Mouse (Mus musculus) heart, embryonic 13.5 days (tissue): Measurements from ENCODE around the gene Fgf2. TPM values are rescaled to one million over a fixed set of nuclear protein-coding genes. Genes with fewer than 3 reads are reported as not detected.

ENCODE experiments used
- ATAC-seq: fragments of 200-750 bp; cut with Nextera tagmentation; 2 replicates; pipeline ENCODE4 v1.8.0; 2017; ENCODE audit warnings: moderate TSS enrichment; ENCODE audit not compliant: insufficient number of reproducible peaks, low FRiP score, low TSS enrichment; ENCODE audit errors: extremely low read depth
- H3K27ac ChIP-seq: fragments of 300-500 bp; sonication (generic); replicated peaks from 2 replicates; pipeline ENCODE4 v1.5.1; 2015; ENCODE audit warnings: moderate library complexity, mild to moderate bottlenecking, inconsistent platforms
- H3K27me3 ChIP-seq: fragments of 300-500 bp; sonication (generic); replicated peaks from 2 replicates; pipeline ENCODE4 v1.6.1; 2015; ENCODE audit warnings: mild to moderate bottlenecking, inconsistent platforms
- H3K36me3 ChIP-seq: fragments of 300-500 bp; sonication (generic); 2 replicates; pipeline ENCODE4 v1.6.1; 2015; ENCODE audit warnings: mild to moderate bottlenecking, inconsistent platforms
- H3K4me1 ChIP-seq: fragments of 300-500 bp; sonication (generic); 2 replicates; pipeline ENCODE4 v1.6.1; 2015; ENCODE audit warnings: inconsistent platforms
- H3K4me2 ChIP-seq: fragments of 300-500 bp; sonication (generic); 2 replicates; pipeline ENCODE4 v1.6.1; 2015; ENCODE audit warnings: inconsistent platforms, mild to moderate bottlenecking, moderate library complexity
- H3K4me3 ChIP-seq: fragments of 300-500 bp; sonication (generic); 2 replicates; pipeline ENCODE4 v1.5.1; 2015; ENCODE audit warnings: moderate library complexity, mild to moderate bottlenecking, inconsistent platforms
- H3K9ac ChIP-seq: fragments of 300-500 bp; sonication (generic); 2 replicates; pipeline ENCODE4 v1.6.1; 2015; ENCODE audit warnings: inconsistent platforms, mild to moderate bottlenecking, moderate library complexity
- H3K9me3 ChIP-seq: fragments of 300-500 bp; sonication (generic); 2 replicates; pipeline ENCODE4 v1.6.1; 2016; ENCODE audit warnings: inconsistent platforms
- WGBS: fragments of 180-500 bp; shearing (Covaris S2); methylation state at CpG from one replicate; pipeline ENCODE4 v1.1.7; 2015; ENCODE audit warnings: mixed read lengths; 5-methylcytosine and 5-hydroxymethylcytosine counted together
- polyA plus RNA-seq: library from polyadenylated mRNA; unstranded; fragments of >200 nt; fragmentation: Nextera tagmentation; extraction: Ambion mirVana; gene quantifications from 2 replicates; pipeline ENCODE4 v1.2.1, GENCODE M21; 2015

Gene Fgf2
- polyA plus RNA-seq, 1 experiment from 2014 or later = 0.94 TPM

DNA sequence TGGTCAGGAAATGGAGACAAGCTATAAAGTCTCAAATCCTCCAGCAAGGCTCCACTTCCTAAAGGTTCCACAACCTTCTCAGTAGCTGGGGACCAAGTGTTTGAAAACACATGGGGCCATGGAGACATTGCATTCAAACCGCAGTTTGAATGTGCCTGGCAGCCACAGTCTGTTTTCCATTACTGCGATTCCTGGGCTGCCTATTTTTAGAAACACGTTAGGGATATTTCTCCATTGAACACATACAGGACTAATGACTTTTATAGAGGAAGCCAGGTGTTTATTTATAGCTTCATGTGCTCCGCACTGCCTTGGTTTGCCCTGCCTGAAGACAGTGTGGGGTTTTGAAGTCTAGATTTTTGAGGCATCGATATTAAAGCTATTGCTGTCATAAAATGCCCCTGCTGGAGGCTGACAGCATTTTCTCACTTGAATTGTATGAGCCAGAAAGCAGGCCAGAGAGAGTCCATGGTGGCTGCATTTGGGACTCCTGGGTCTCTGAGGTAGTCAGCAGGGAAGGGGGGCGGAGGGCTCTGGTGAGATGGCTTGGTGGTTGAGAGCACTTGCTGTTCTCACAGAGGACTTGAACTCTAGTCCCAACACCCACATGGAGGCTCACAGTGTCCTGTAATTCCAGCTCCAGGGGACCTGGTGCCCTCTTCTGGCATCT lies 35.1 kb downstream of the Fgf2 start:
- no peaks in the 10 kb centered on the region for H3K36me3 ChIP-seq
- no peak for ATAC-seq
- H3K4me3 ChIP-seq = no peak overlapping the region
- peaks cover 38% of the 10 kb centered on the region for H3K4me1 ChIP-seq
- H3K4me2 ChIP-seq = no peak overlapping the region
- 51% methylated on average over 6 of the region's 6 CpGs for WGBS
- peak overlapping the region; percentile 61 for H3K27ac ChIP-seq
- H3K9ac ChIP-seq = no peak overlapping the region
- H3K9me3 ChIP-seq = no peaks in the 10 kb centered on the region
- H3K27me3 ChIP-seq = no peaks in the 10 kb centered on the region

DNA sequence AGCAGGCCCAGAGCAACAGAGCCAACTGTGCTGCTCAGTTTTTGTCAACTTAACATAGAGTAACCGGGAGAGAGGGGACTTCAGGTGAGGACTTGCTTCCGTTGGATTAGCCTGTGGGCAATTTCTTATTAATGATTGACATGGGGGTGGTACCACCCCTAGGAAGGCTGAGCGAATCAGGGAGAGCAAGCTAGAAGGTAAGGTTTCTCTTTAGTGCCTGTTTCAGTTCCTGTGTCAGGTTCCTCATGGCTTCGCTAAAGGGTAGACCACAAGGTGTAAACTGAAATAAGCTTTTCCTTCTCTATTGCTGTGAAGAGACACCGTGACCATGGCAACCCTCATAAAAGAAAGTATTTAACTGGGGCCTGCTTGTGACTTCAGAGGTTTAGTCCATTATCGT lies 39.2 kb downstream of the Fgf2 start:
- WGBS = 91% methylated on average over 6 of the region's 6 CpGs
- no peak for ATAC-seq

DNA sequence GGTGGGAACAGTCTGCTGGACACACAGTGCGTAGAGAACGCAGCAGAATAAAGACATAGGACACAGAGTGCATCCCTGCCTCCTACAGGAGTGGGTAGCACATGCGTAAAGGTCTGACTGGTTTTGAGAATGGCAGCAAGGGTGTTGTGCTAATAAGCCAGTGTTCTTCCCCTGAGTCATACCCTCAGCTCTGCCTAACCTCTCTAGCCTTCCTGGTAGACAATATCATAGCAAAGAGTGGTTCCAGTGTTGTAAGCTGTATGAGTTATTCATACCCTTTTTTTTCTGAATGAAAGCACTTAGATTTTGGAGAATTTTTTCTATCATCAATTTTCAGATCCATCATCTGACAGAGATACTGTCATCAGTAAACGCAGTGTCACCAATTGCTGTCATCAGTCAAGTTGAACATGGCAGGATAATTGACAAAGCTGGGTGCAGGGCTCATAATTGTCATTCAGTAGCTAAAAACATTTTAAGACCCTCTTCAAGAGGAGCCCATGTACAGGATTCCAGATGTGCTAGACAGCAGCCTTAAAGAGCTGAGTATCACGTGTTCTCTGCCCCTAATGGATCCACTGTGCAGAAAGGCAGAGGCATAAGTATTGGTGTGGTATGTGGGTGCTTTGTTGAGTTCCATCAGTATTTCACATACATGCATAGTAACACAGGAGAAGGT lies 48.9 kb downstream of the Fgf2 start:
- H3K9ac ChIP-seq = no peak overlapping the region
- 81% methylated on average over 5 of the region's 5 CpGs for WGBS
- no peak for ATAC-seq
- no peaks in the 10 kb centered on the region for H3K36me3 ChIP-seq
- no peak overlapping the region for H3K27ac ChIP-seq
- no peak overlapping the region for H3K4me3 ChIP-seq
- peaks cover 22% of the 10 kb centered on the region for H3K4me1 ChIP-seq
- no peaks in the 10 kb centered on the region for H3K9me3 ChIP-seq
- no peak overlapping the region for H3K4me2 ChIP-seq
- no peaks in the 10 kb centered on the region for H3K27me3 ChIP-seq

More for the DNA sequence above, 39.2 kb downstream of the Fgf2 start:
- H3K27ac ChIP-seq = no peak overlapping the region
- H3K36me3 ChIP-seq = no peaks in the 10 kb centered on the region
- H3K27me3 ChIP-seq = no peaks in the 10 kb centered on the region
- no peak overlapping the region for H3K9ac ChIP-seq
- no peak overlapping the region for H3K4me3 ChIP-seq
- H3K4me2 ChIP-seq = no peak overlapping the region
- H3K9me3 ChIP-seq = no peaks in the 10 kb centered on the region
- peaks cover 10% of the 10 kb centered on the region for H3K4me1 ChIP-seq

DNA sequence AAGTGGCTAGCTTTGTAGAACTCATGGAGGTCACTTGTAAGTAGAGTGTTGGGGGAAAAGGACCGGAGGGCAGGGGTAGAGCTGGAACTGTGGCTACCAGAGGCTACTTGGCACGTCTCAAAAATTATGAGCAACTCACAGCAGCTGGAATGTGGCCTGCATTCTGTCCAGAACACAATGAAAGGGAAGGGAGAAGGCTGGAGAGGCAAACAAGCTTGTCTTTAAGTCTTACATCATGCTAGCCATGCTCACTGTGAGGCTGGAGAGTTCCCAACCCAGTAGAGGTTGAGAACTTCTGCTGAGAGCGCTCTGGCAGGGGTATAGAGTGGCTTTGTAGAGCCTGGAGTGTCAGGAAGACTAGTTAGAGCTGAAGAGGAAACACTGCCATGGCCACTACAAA lies 49.5 kb downstream of the Fgf2 start:
- Histone ChIP-seq H3K4me2 (no peak overlapping the region), H3K9ac (no peak overlapping the region), H3K9me3 (no peaks in the 10 kb centered on the region), H3K27ac (no peak overlapping the region), H3K4me1 (peaks cover 22% of the 10 kb centered on the region), H3K4me3 (no peak overlapping the region), H3K36me3 (no peaks in the 10 kb centered on the region), H3K27me3 (no peaks in the 10 kb centered on the region)
- 66% methylated on average over 3 of the region's 3 CpGs for WGBS
- ATAC-seq = no peak

DNA sequence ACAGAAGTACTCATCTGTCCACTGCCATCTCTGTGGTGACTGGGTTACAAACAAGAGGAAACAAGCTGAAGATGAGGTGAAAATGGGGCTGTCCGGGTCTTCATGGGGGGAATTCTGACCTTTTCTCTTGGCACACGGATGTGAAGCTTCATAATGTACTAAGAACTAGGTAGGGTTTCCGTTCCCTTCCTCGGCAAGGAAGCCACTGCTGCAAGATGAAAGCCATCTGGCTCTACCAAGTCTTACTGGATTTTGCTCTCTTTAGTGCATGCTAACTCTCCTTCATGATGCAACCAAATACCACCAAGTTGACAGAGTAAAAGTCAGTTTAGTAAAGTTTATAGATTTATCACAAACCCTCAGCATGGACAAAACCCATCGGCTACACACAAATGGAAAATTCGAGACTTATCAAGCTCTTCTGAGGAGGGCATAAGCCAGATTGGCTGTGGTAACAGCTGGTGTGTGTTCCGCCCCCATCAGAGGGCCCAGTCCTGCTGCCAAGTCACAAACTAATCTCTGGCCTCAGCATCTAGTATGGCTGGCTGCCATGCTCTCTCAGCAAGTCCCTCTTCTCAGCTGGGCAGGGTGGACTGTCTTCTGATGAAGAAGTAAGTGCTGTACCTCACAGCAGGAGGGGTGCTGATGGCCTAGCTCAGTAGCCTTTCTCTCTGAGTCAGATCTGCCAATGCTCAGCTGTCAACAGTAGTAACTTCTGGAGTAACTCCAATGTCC lies 50.7 kb downstream of the Fgf2 start:
- H3K27me3 ChIP-seq = no peaks in the 10 kb centered on the region
- H3K4me2 ChIP-seq = no peak overlapping the region
- H3K9ac ChIP-seq = no peak overlapping the region
- H3K4me1 ChIP-seq = peaks cover 22% of the 10 kb centered on the region
- peak; percentile 58; the same call in 1 of the 2 replicates for ATAC-seq
- WGBS = 61% methylated on average over 7 of the region's 7 CpGs
- H3K36me3 ChIP-seq = no peaks in the 10 kb centered on the region
- H3K4me3 ChIP-seq = no peak overlapping the region
- no peaks in the 10 kb centered on the region for H3K9me3 ChIP-seq
- H3K27ac ChIP-seq = peak overlapping the region; percentile 25; the same call in 1 of the 2 replicates

DNA sequence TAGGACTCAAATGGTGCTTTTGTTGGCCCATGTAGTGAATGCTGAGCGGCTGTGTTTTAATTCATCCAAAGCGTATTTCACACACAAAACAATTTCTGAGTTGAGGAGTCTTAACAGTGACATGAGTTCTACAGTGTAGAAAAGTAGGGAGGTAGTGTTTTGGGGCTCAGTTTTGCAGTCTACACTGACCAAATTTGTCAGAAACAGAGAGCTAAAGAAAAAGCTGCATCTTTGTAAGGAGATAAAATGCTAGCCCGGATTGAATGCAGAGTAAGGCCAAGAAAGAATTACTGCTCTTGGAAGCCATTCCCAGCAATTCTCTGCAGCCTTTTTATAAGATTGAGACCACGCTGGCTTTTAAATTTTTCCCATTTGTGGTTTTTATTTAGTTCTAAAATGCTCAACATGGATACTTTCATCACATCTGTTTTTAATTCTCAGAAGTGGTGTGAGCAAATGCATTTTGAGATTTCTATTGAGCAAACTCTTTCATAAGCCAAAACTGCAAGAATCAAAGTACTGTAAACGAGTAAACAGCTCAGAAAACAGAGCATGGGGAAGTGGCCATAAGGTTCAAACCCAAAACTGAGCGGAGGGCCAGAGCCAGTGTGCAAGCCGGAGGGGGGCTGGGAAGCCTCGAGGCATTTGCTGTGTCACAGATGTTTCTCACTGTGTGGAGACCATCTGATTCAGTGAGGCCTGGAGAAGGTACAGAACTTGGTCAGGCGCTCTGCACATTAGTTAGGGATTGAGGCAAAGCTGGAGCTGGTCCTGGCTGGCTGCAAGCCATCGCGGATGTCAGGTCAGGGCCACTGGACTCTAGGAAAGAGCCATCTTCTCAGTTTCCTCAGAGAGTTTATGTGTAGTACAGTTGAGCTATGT lies 53.8 kb downstream of the Fgf2 start:
- Histone ChIP-seq H3K9me3 (no peaks in the 10 kb centered on the region), H3K4me2 (no peak overlapping the region), H3K4me1 (peaks cover 22% of the 10 kb centered on the region), H3K27me3 (no peaks in the 10 kb centered on the region), H3K27ac (no peak overlapping the region), H3K4me3 (no peak overlapping the region), H3K36me3 (peaks cover 10% of the 10 kb centered on the region; the same call in 1 of the 2 replicates), H3K9ac (no peak overlapping the region)
- ATAC-seq = no peak
- WGBS = 75% methylated on average over 11 of the region's 11 CpGs

DNA sequence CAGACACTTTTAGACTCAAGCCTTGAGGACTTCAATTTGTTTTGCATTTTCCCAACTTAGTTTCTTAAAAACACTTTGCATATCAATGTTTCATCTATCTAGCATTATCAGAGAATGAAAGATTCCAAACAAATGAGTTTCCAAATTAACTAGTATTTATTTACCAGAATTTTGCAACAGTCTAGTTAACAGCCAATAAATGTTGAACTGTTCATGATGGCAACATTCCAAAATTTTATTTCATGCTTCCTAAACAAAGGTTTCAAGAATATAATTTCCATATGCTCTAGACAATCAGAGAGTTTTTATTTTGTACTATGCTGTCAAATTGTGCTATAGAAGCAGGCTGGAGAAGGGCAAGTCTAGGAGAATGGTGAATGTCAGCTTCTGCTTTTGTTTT lies 59.5 kb downstream of the Fgf2 start:
- no peaks in the 10 kb centered on the region for H3K4me1 ChIP-seq
- H3K36me3 ChIP-seq = peaks cover 13% of the 10 kb centered on the region; the same call in 1 of the 2 replicates
- H3K27ac ChIP-seq = no peak overlapping the region
- H3K27me3 ChIP-seq = no peaks in the 10 kb centered on the region
- H3K4me2 ChIP-seq = no peak overlapping the region
- H3K4me3 ChIP-seq = no peak overlapping the region
- H3K9ac ChIP-seq = no peak overlapping the region
- no peaks in the 10 kb centered on the region for H3K9me3 ChIP-seq
- ATAC-seq = no peak

DNA sequence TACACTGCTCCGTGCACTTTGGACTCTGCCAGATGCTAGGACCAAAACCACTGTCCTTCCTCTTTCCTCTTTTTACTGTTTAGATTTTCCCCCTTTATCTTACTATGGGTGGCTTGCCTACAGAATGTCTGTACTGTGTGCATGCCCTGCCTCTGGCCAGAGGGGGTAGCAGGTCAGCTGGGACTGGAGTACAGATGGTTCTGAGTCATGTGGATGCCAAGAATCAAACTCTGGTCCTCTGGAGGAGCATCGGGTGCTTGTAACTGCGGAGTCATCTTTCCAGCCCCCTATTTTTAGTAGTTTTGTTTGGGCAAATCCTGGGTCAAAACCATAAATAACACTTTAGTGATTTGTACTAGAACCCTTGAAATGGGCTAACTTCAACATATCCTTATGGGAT lies 65.3 kb downstream of the Fgf2 start:
- Histone ChIP-seq H3K27me3 (no peaks in the 10 kb centered on the region), H3K27ac (no peak overlapping the region), H3K4me1 (peaks cover 2% of the 10 kb centered on the region), H3K4me2 (no peak overlapping the region), H3K9ac (no peak overlapping the region), H3K4me3 (no peak overlapping the region), H3K9me3 (no peaks in the 10 kb centered on the region), H3K36me3 (0 out of 2 replicates have a peak, but pooled peaks cover 3% of the 10 kb centered on the region)
- 91% methylated on average over 3 of the region's 3 CpGs for WGBS
- no peak for ATAC-seq

DNA sequence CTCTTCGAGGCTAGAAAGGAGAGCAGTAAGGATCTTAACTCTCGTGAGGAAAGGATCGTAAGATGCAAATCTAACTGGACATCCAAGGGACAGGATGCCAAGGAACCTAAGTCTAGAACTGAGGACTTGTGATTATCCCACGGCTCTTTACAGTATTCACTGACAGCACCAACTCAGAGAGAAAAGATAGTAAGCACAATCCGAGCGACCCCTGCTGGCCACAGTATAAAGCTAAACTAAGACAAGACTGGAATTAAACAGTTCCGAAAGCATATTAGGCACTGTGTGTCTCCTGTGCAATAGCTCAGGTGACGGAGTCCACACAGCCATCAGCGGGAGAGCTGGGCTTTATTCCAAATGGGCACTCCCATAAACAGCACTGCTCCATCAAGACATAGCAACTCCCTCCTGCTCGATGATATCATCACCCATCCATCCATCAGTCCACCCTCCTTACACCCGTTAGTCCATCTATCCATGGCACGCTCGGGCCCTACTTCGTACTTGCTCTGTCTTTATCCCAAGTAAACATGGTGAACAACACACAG lies 66.3 kb downstream of the Fgf2 start:
- Histone ChIP-seq H3K9me3 (no peaks in the 10 kb centered on the region), H3K4me1 (peaks cover 6% of the 10 kb centered on the region), H3K4me2 (no peak overlapping the region), H3K36me3 (0 out of 2 replicates have a peak, but pooled peaks cover 3% of the 10 kb centered on the region), H3K27ac (no peak overlapping the region), H3K9ac (no peak overlapping the region), H3K27me3 (no peaks in the 10 kb centered on the region), H3K4me3 (no peak overlapping the region)
- 46% methylated on average over 14 of the region's 14 CpGs for WGBS
- ATAC-seq = no peak

DNA sequence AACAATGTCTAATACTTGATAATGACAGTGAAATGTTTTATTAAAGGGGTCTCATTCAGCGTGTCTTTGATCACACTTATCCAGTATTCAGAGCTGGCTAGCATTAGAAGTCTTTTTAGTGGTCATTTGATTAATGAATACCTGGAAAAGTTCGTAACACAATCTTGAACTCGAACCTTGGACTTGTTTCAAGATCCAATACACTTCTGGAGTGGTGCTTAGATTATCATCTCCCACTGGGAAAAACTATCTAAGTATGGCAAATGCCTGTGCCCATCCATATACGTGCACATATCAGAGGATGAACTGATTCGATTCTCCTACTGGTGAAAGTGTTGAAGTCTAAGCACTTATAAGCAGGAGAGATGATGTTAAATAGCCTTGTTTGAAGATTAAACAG lies 70.2 kb downstream of the Fgf2 start:
- peaks cover 18% of the 10 kb centered on the region for H3K4me1 ChIP-seq
- no peaks in the 10 kb centered on the region for H3K27me3 ChIP-seq
- peak overlapping the region; percentile 76 for H3K4me2 ChIP-seq
- peak overlapping the region; percentile 92 for H3K27ac ChIP-seq
- H3K9ac ChIP-seq = peak overlapping the region; percentile 84
- no peaks in the 10 kb centered on the region for H3K9me3 ChIP-seq
- 65% methylated on average over 5 of the region's 5 CpGs for WGBS
- peak overlapping the region; percentile 64 for H3K4me3 ChIP-seq
- no peaks in the 10 kb centered on the region for H3K36me3 ChIP-seq
- ATAC-seq = no peak
